Mouse (Mus musculus) MEL (cell line): ENCODE measurements around the gene Il6ra. TPM values are rescaled to one million over a fixed set of nuclear protein-coding genes. Genes with fewer than 3 reads are reported as not detected.

Experiments
- DNase-seq: peaks from one replicate; pipeline ENCODE4 v3.0.0; 2011; ENCODE audit warnings: low read depth, low spot score
- H3K27ac ChIP-seq: 2 replicates; pipeline ENCODE4 v1.5.1; 2012; ENCODE audit warnings: low read depth, mild to moderate bottlenecking, control low read depth, low read length, moderate library complexity; ENCODE audit not compliant: control insufficient read depth
- H3K27me3 ChIP-seq, 2 experiments: fragments of 150-350 bp in 1 of 2; sonication (generic) in 1 of 2; 2 replicates each; pipeline ENCODE4 v1.6.1; 2012; ENCODE audit warnings: low read length in 2 of 2, mild to moderate bottlenecking in 2 of 2, improper control_type of control experiment in 1 of 2, moderate library complexity in 1 of 2; ENCODE audit not compliant: insufficient read depth in 2 of 2, control insufficient read depth in 1 of 2
- H3K36me3 ChIP-seq, 2 experiments: 2 replicates each; pipeline ENCODE4 v1.6.1; 2012 to 2014; ENCODE audit warnings: low read length in 2 of 2, improper control_type of control experiment in 1 of 2, inconsistent platforms in 1 of 2, mild to moderate bottlenecking in 1 of 2; ENCODE audit not compliant: insufficient read depth in 2 of 2, control insufficient read depth in 1 of 2
- H3K4me1 ChIP-seq, 2 experiments: fragments of 150-350 bp in 1 of 2; sonication (generic) in 1 of 2; 2 replicates each; pipeline ENCODE4 v1.6.1; 2012; ENCODE audit warnings: low read length in 2 of 2, improper control_type of control experiment in 1 of 2, mild to moderate bottlenecking in 1 of 2; ENCODE audit not compliant: insufficient read depth in 2 of 2, control insufficient read depth in 1 of 2
- H3K4me3 ChIP-seq, 2 experiments: fragments of 150-350 bp in 1 of 2; sonication (generic) in 1 of 2; 2 replicates each; pipeline ENCODE4 v1.5.1; 2012; ENCODE audit warnings: low read depth in 2 of 2, low read length in 2 of 2, mild to moderate bottlenecking in 2 of 2, moderate library complexity in 2 of 2, control low read depth in 1 of 2, improper control_type of control experiment in 1 of 2; ENCODE audit not compliant: control insufficient read depth in 1 of 2, insufficient read depth in 1 of 2
- H3K79me2 ChIP-seq: 2 replicates; pipeline ENCODE4 v1.6.1; 2012; ENCODE audit warnings: mild to moderate bottlenecking, low read length, moderate library complexity; ENCODE audit not compliant: control insufficient read depth, poor library complexity, insufficient read depth
- H3K9ac ChIP-seq: 2 replicates; pipeline ENCODE4 v1.6.1; 2012; ENCODE audit warnings: low read depth, mild to moderate bottlenecking, control low read depth, low read length, moderate library complexity; ENCODE audit not compliant: control insufficient read depth, poor library complexity, severe bottlenecking
- H3K9me3 ChIP-seq: fragments of 150-350 bp; sonication (generic); replicated peaks from 2 replicates; pipeline ENCODE4 v1.6.1; 2012; ENCODE audit warnings: mild to moderate bottlenecking, low read length, improper control_type of control experiment, moderate library complexity; ENCODE audit not compliant: insufficient read depth
- CTCF ChIP-seq, 3 experiments: IDR thresholded peaks in 2 of 3; conservative IDR thresholded peaks in 1 of 3; 2 replicates each; pipeline ENCODE4 v1.5.1; 2011 to 2012; ENCODE audit warnings: low read length in 3 of 3, low read depth in 2 of 3, mild to moderate bottlenecking in 2 of 3, improper control_type of control experiment in 1 of 3, inconsistent platforms in 1 of 3, mixed read lengths in 1 of 3, moderate library complexity in 1 of 3; ENCODE audit not compliant: control insufficient read depth in 1 of 3, insufficient read depth in 1 of 3, poor library complexity in 1 of 3, severe bottlenecking in 1 of 3
- EP300 ChIP-seq, 2 experiments: IDR thresholded peaks; 2 replicates each; pipeline ENCODE4 v1.6.1; 2011; ENCODE audit warnings: improper control_type of control experiment in 2 of 2, low read length in 2 of 2, low read depth in 1 of 2, mild to moderate bottlenecking in 1 of 2
- ETS1 ChIP-seq: IDR thresholded peaks from 2 replicates; pipeline ENCODE4 v1.6.1; 2012; ENCODE audit warnings: low read depth, mild to moderate bottlenecking, inconsistent platforms, low read length, improper control_type of control experiment, moderate library complexity
- GABPA ChIP-seq: IDR thresholded peaks from 2 replicates; pipeline ENCODE4 v1.6.1; 2012; ENCODE audit warnings: low read depth, mild to moderate bottlenecking, inconsistent platforms, low read length, improper control_type of control experiment, moderate library complexity
- HCFC1 ChIP-seq: IDR thresholded peaks from 2 replicates; pipeline ENCODE4 v1.6.1; 2012; ENCODE audit warnings: low read depth, mild to moderate bottlenecking, inconsistent platforms, low read length, improper control_type of control experiment, moderate library complexity
- JUND ChIP-seq: IDR thresholded peaks from 2 replicates; pipeline ENCODE4 v1.6.1; 2011; ENCODE audit warnings: low read depth, mild to moderate bottlenecking, improper control_type of control experiment, low read length
- KAT2A ChIP-seq: conservative IDR thresholded peaks from 2 replicates; pipeline ENCODE4 v1.6.1; 2012; ENCODE audit warnings: low read depth, low read length, improper control_type of control experiment, inconsistent platforms
- MAFK ChIP-seq: IDR thresholded peaks from 2 replicates; pipeline ENCODE4 v1.6.1; 2011; ENCODE audit warnings: low read depth, mild to moderate bottlenecking, low read length, improper control_type of control experiment, borderline replicate concordance
- MAX ChIP-seq: IDR thresholded peaks from 2 replicates; pipeline ENCODE4 v1.6.1; 2011; ENCODE audit warnings: low read length, improper control_type of control experiment
- MYB ChIP-seq: IDR thresholded peaks from 2 replicates; pipeline ENCODE4 v1.6.1; 2011; ENCODE audit warnings: mild to moderate bottlenecking, low read depth, low read length, improper control_type of control experiment
- NRF1 ChIP-seq: IDR thresholded peaks from 2 replicates; pipeline ENCODE4 v1.6.1; 2014; ENCODE audit warnings: low read depth, mild to moderate bottlenecking, inconsistent platforms, low read length, improper control_type of control experiment, moderate library complexity; ENCODE audit not compliant: poor library complexity, insufficient read depth, severe bottlenecking
- POLR2A ChIP-seq, 2 experiments: IDR thresholded peaks; 2 replicates each; pipeline ENCODE4 v1.6.1; 2011 to 2012; ENCODE audit warnings: low read length in 2 of 2, mild to moderate bottlenecking in 2 of 2, control low read depth in 1 of 2, improper control_type of control experiment in 1 of 2, low read depth in 1 of 2, moderate library complexity in 1 of 2; ENCODE audit not compliant: control insufficient read depth in 1 of 2, insufficient read depth in 1 of 2, poor library complexity in 1 of 2
- POLR2AphosphoS2 ChIP-seq: IDR thresholded peaks from 2 replicates; pipeline ENCODE4 v1.6.1; 2011; ENCODE audit warnings: low read length, improper control_type of control experiment
- POLR2AphosphoS5 ChIP-seq: IDR thresholded peaks from 2 replicates; pipeline ENCODE4 v1.6.1; 2012; ENCODE audit warnings: low read depth, borderline replicate concordance, mild to moderate bottlenecking, inconsistent platforms, low read length, moderate library complexity, mixed read lengths
- RAD21 ChIP-seq: IDR thresholded peaks from 2 replicates; pipeline ENCODE4 v1.6.1; 2011; ENCODE audit warnings: mild to moderate bottlenecking, low read depth, low read length, improper control_type of control experiment
- TAL1 ChIP-seq: IDR thresholded peaks from 2 replicates; pipeline ENCODE4 v1.6.1; 2012; ENCODE audit warnings: mild to moderate bottlenecking, inconsistent platforms, low read length, moderate library complexity, mixed read lengths
- UBTF ChIP-seq: IDR thresholded peaks from 2 replicates; pipeline ENCODE4 v1.6.1; 2012; ENCODE audit warnings: low read depth, mild to moderate bottlenecking, inconsistent platforms, low read length, improper control_type of control experiment, moderate library complexity, borderline replicate concordance; ENCODE audit not compliant: insufficient read depth
- USF1 ChIP-seq: IDR thresholded peaks from 2 replicates; pipeline ENCODE4 v1.6.1; 2014; ENCODE audit warnings: low read depth, mild to moderate bottlenecking, inconsistent platforms, low read length, improper control_type of control experiment, moderate library complexity
- ZC3H11A ChIP-seq: IDR thresholded peaks from 2 replicates; pipeline ENCODE4 v1.6.1; 2012; ENCODE audit warnings: low read depth, mild to moderate bottlenecking, inconsistent platforms, low read length, improper control_type of control experiment
- polyA plus RNA-seq, 2 experiments: library from polyadenylated mRNA; stranded (reverse) in 1 of 2; unstranded in 1 of 2; fragments of >175 nt in 1 of 2; fragments of >200 nt in 1 of 2; gene quantifications; 2 replicates each; pipeline versions ENCODE4 v1.2.1 to v1.2.4; 2012; ENCODE audit warnings: low replicate concordance in 2 of 2, low read depth in 1 of 2; ENCODE audit not compliant: insufficient read length in 2 of 2, insufficient read depth in 1 of 2, missing spikeins in 1 of 2
- total RNA-seq: library from RNA; depleted of rRNA; stranded (reverse); fragments of 300-350 nt; gene quantifications from 2 replicates; pipeline ENCODE4 v1.2.3, GENCODE M21; 2012

Gene Il6ra
- total and polyA plus RNA-seq, 3 experiments: 0.15 to 3.4 TPM; not detected in 1

DNA sequence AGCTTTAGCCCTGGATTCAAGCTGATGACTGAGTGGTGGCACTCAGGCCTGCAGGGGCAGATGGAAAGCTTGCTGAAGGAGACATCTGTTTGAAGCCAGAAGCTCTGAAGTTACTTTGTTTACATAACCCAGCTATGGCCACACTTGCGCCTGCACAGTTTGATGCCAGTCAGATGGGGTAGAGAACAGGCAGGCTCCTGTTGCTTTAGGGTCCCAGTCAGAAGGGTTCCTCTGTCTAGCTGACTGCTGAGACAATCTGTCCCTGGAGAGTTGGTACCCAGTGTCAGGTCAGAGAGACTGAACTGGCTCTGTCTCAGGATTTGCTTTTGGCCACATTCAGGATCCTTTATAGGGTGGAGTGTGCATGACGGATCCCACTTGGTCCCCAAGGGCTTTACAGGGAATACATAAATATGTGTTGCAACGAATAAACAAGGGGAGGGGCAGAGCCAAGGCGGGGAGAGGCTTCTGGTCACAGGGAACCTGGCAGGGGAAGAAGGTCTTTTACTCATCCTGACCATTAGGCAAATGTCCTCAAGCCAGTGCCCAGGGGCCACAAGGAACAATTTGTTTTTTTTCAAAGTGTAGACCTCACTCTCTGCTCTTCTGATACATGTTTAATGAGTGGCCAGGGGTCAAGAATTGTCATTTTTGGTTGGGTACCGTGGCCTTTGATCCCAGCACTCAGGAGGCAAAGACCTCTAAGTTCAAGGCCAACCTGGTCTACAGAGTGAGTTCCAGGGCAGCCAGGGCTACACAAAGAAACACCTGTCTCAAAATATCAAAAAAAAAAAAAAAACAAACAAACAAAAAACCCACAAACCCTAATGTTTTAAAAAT is 3.1 kb downstream of the Il6ra start:
- TF ChIP-seq HCFC1: no peak
- no peak for TF ChIP-seq MAFK
- no peak for TF ChIP-seq EP300 (IDR thresholded peaks at IDR 0.05; ENCODE audit: low read depth in 1 of 2, low read length in 2 of 2)
- TF ChIP-seq USF1: no peak
- TF ChIP-seq CTCF (IDR thresholded peaks at IDR 0.05 in 2 of 3, conservative IDR thresholded peaks at IDR 0.05 in 1 of 3; ENCODE audit: control insufficient read depth in 1 of 3, insufficient read depth in 1 of 3, low read depth in 2 of 3, low read length in 3 of 3, poor library complexity in 1 of 3, severe bottlenecking in 1 of 3): no peak
- no peak for TF ChIP-seq NRF1
- TF ChIP-seq POLR2AphosphoS5: no peak
- no peak for TF ChIP-seq JUND
- TF ChIP-seq POLR2AphosphoS2: no peak
- TF ChIP-seq ETS1: no peak
- no peak for TF ChIP-seq MAX
- no peak overlapping the region for H3K27ac ChIP-seq
- no peak for DNase-seq

GRCm38 (mm10) chr3:89908836-89909235 is 4.2 kb downstream of the Il6ra start:
- Histone ChIP-seq H3K9ac (no peak overlapping the region), H3K79me2 (no peaks in the 10 kb centered on the region), H3K36me3 (peaks cover 0 to 19% of the 10 kb centered on the region in 2 experiments; a peak in 2 of 4 replicates), H3K27me3 (peaks cover 0 to 3% of the 10 kb centered on the region in 2 experiments; a peak in 1 of 4 replicates), H3K27ac (no peak overlapping the region), H3K4me1 (peaks cover 2 to 33% of the 10 kb centered on the region in 2 experiments), H3K9me3 (no peaks in the 10 kb centered on the region), H3K4me3 (no peak overlapping the region)
- TF ChIP-seq ZC3H11A (no peak), POLR2AphosphoS2 (no peak), POLR2A (IDR thresholded peaks at IDR 0.05; ENCODE audit: control insufficient read depth in 1 of 2, insufficient read depth in 1 of 2, low read depth in 1 of 2, low read length in 2 of 2, poor library complexity in 1 of 2) (no peak)
- no peak for DNase-seq

More for the DNA sequence above, 3.1 kb downstream of the Il6ra start:
- peaks cover 0 to 17% of the 10 kb centered on the region in 2 experiments; a peak in 2 of 4 replicates for H3K36me3 ChIP-seq
- no peak overlapping the region for H3K4me3 ChIP-seq
- peaks cover 0 to 5% of the 10 kb centered on the region in 2 experiments; a peak in 2 of 4 replicates for H3K27me3 ChIP-seq
- no peak overlapping the region for H3K9ac ChIP-seq
- no peaks in the 10 kb centered on the region for H3K79me2 ChIP-seq
- no peaks in the 10 kb centered on the region for H3K9me3 ChIP-seq
- H3K4me1 ChIP-seq: peaks cover 2 to 33% of the 10 kb centered on the region in 2 experiments

- Histone ChIP-seq H3K36me3 (peaks cover 0 to 19% of the 10 kb centered on the region in 2 experiments; a peak in 2 of 4 replicates), H3K27me3 (no peaks in the 10 kb centered on the region), H3K4me3 (no peak overlapping the region), H3K79me2 (no peaks in the 10 kb centered on the region), H3K9me3 (no peaks in the 10 kb centered on the region), H3K4me1 (peaks cover 2 to 33% of the 10 kb centered on the region in 2 experiments), H3K27ac (no peak overlapping the region), H3K9ac (no peak overlapping the region)
- no peak for DNase-seq
- TF ChIP-seq TAL1: no peak
- no peak for TF ChIP-seq POLR2AphosphoS2
- no peak for TF ChIP-seq RAD21
- no peak for TF ChIP-seq POLR2A (IDR thresholded peaks at IDR 0.05; ENCODE audit: control insufficient read depth in 1 of 2, insufficient read depth in 1 of 2, low read depth in 1 of 2, low read length in 2 of 2, poor library complexity in 1 of 2)
- no peak for TF ChIP-seq MYB
- no peak for TF ChIP-seq KAT2A
- no peak for TF ChIP-seq HCFC1
- TF ChIP-seq UBTF: no peak
- no peak for TF ChIP-seq GABPA
- TF ChIP-seq ZC3H11A: no peak
These were observed 5.2 kb downstream of the Il6ra start for GRCm38 (mm10) chr3:89907846-89908245.
